Mouse (Mus musculus): ENCODE results near the gene Pdia3. TPM values are rescaled to one million over a fixed set of nuclear protein-coding genes. Genes with fewer than 3 reads are reported as not detected.

The Pdia3 gene
- polyA plus RNA-seq, 1 experiment from 2014 or later = 518 TPM

DNA sequence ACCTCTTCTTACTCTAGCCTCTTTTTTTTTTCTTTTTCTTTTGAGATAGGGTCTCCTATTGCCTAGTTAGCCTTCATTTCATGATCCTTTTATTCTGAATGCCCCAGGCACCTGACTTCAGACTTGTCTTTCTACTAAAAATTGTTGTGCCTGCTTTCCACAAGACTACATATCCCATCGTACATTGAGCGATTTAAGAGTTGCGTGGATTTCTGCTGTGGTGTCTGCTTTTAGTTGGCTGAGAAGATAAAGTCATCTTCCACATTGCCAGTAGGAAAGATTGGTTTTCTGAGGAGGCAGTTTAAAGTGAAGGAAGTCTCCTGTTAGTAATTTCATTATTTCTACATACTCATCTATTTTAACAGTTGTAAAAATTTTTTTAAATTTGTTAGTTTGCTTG lies 2.0 kb downstream of the Pdia3 start:
- Histone ChIP-seq H3K36me3 (peaks cover 18% of the 10 kb centered on the region; the same call in 1 of the 2 replicates), H3K4me3 (peak overlapping the region; percentile 97; the same call in 1 of the 2 replicates), H3K9me3 (no peaks in the 10 kb centered on the region), H3K27ac (no peak overlapping the region), H3K27me3 (replicated peaks) (no peaks in the 10 kb centered on the region), H3K4me1 (peaks cover 22% of the 10 kb centered on the region), H3K4me2 (replicated peaks) (peak overlapping the region; percentile 71), H3K9ac (peak overlapping the region; percentile 98; the same call in 1 of the 2 replicates)
- WGBS = 90% methylated on average over 3 of the region's 3 CpGs
- ATAC-seq (ENCODE audit: low FRiP score, low read depth) = no peak

DNA sequence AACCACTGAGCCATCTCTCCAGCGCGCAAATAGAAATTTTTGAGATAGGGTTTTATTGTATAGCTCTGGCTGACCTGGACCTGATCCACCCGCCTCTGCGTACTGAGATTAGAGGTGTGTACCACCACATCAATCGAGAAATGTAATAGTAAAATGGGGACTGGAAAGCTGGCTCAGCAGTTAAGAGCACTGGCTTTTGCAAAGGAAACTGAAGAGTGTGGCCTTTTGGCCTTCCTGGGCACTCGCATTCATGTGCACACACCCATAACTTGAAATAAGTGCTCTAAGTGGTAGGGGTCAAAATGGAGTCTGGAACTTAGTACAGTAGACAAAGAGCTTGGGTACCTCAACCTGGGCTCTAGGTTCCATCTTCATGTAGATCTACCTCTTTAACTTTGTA lies 2.8 kb downstream of the Pdia3 start:
- Histone ChIP-seq H3K4me1 (peaks cover 22% of the 10 kb centered on the region), H3K4me3 (no peak overlapping the region), H3K27ac (no peak overlapping the region), H3K4me2 (replicated peaks) (peak overlapping the region; percentile 71; the same call in 1 of the 2 replicates), H3K9ac (no peak overlapping the region), H3K9me3 (no peaks in the 10 kb centered on the region), H3K27me3 (replicated peaks) (no peaks in the 10 kb centered on the region), H3K36me3 (peaks cover 19% of the 10 kb centered on the region; the same call in 1 of the 2 replicates)
- no peak for ATAC-seq (ENCODE audit: low FRiP score, low read depth)
- WGBS = 95% methylated on average over 6 of the region's 6 CpGs

GRCm38 (mm10) chr2:121418476-121418875 lies 4.9 kb downstream of the Pdia3 start:
- H3K4me1 ChIP-seq = peaks cover 22% of the 10 kb centered on the region
- no peak overlapping the region for H3K9ac ChIP-seq
- no peak for ATAC-seq (ENCODE audit: low FRiP score, low read depth)
- H3K27ac ChIP-seq = no peak overlapping the region
- peaks cover 34% of the 10 kb centered on the region for H3K36me3 ChIP-seq
- H3K27me3 ChIP-seq (replicated peaks) = no peaks in the 10 kb centered on the region
- H3K9me3 ChIP-seq = no peaks in the 10 kb centered on the region
- H3K4me3 ChIP-seq = no peak overlapping the region
- no peak overlapping the region for H3K4me2 ChIP-seq (replicated peaks)
- WGBS = 94% methylated on average over 3 of the region's 3 CpGs

GRCm38 (mm10) chr2:121423166-121423565 lies 9.6 kb downstream of the Pdia3 start:
- no peak overlapping the region for H3K4me2 ChIP-seq (replicated peaks)
- peaks cover 60% of the 10 kb centered on the region for H3K36me3 ChIP-seq
- H3K9ac ChIP-seq = no peak overlapping the region
- H3K9me3 ChIP-seq = no peaks in the 10 kb centered on the region
- no peak overlapping the region for H3K4me3 ChIP-seq
- no peak for ATAC-seq (ENCODE audit: low FRiP score, low read depth)
- no peak overlapping the region for H3K27ac ChIP-seq
- no peaks in the 10 kb centered on the region for H3K4me1 ChIP-seq
- H3K27me3 ChIP-seq (replicated peaks) = no peaks in the 10 kb centered on the region
- 98% methylated on average over 2 of the region's 2 CpGs for WGBS

- Histone ChIP-seq H3K4me3 (no peak overlapping the region), H3K27me3 (replicated peaks) (no peaks in the 10 kb centered on the region), H3K36me3 (peaks cover 77% of the 10 kb centered on the region), H3K9me3 (no peaks in the 10 kb centered on the region), H3K27ac (no peak overlapping the region), H3K4me2 (replicated peaks) (no peak overlapping the region), H3K9ac (no peak overlapping the region), H3K4me1 (no peaks in the 10 kb centered on the region)
- no peak for ATAC-seq (ENCODE audit: low FRiP score, low read depth)
- WGBS = 89% methylated on average over 2 of the region's 2 CpGs
Observed at GRCm38 (mm10) chr2:121425890-121426289, 12.3 kb downstream of the Pdia3 start.

- no peak overlapping the region for H3K9ac ChIP-seq
- no peaks in the 10 kb centered on the region for H3K4me1 ChIP-seq
- H3K4me3 ChIP-seq = no peak overlapping the region
- H3K27ac ChIP-seq = no peak overlapping the region
- 95% methylated on average over 1 of the region's 1 CpGs for WGBS
- no peaks in the 10 kb centered on the region for H3K9me3 ChIP-seq
- H3K4me2 ChIP-seq (replicated peaks) = no peak overlapping the region
- peaks cover 94% of the 10 kb centered on the region for H3K36me3 ChIP-seq
- no peak for ATAC-seq (ENCODE audit: low FRiP score, low read depth)
- no peaks in the 10 kb centered on the region for H3K27me3 ChIP-seq (replicated peaks)
Observed at GRCm38 (mm10) chr2:121434854-121435253, 21.3 kb downstream of the Pdia3 start.

DNA sequence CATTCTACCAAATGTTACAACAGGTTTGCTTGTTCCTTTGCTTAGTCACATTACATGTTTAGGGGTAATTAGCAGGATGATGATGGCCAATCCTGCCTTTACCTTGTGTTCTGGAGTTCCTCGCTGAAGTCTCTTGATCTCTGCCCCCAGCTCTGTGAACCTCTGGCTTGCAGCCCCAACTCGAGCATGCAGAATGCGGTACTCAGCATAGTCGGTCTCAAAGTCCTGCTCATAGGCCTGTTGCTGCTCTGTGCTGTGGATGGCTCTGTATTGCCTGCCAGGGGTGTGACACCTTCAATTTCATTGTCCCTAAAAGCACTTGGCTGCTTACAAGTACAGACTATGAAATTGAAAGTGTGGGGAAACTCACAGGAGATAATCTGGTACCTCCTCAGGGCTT lies 26.2 kb downstream of the Pdia3 start:
- Histone ChIP-seq H3K27ac (no peak overlapping the region), H3K36me3 (peaks cover 50% of the 10 kb centered on the region), H3K9ac (no peak overlapping the region), H3K9me3 (no peaks in the 10 kb centered on the region), H3K27me3 (replicated peaks) (peaks cover 21% of the 10 kb centered on the region), H3K4me1 (peaks cover 17% of the 10 kb centered on the region), H3K4me2 (replicated peaks) (no peak overlapping the region), H3K4me3 (no peak overlapping the region)
- WGBS = 75% methylated on average over 4 of the region's 4 CpGs
- ATAC-seq (ENCODE audit: low FRiP score, low read depth) = no peak

GRCm38 (mm10) chr2:121440834-121441605 lies 27.4 kb downstream of the Pdia3 start:
- ATAC-seq (ENCODE audit: low FRiP score, low read depth) = no peak
- Histone ChIP-seq H3K27me3 (replicated peaks) (peaks cover 21% of the 10 kb centered on the region), H3K4me2 (replicated peaks) (no peak overlapping the region), H3K9me3 (no peaks in the 10 kb centered on the region), H3K36me3 (peaks cover 38% of the 10 kb centered on the region), H3K4me1 (peaks cover 17% of the 10 kb centered on the region), H3K9ac (no peak overlapping the region), H3K4me3 (no peak overlapping the region), H3K27ac (no peak overlapping the region)
- 57% methylated on average over 5 of the region's 5 CpGs for WGBS

- Histone ChIP-seq H3K4me1 (peaks cover 17% of the 10 kb centered on the region), H3K4me2 (replicated peaks) (peak overlapping the region; percentile 62), H3K36me3 (peaks cover 33% of the 10 kb centered on the region), H3K9ac (0 out of 2 replicates have a peak overlapping the region, but pooled peaks have one; percentile 41), H3K4me3 (peak overlapping the region; percentile 30; the same call in 1 of the 2 replicates), H3K27me3 (replicated peaks) (peaks cover 21% of the 10 kb centered on the region), H3K27ac (no peak overlapping the region), H3K9me3 (no peaks in the 10 kb centered on the region)
- ATAC-seq (ENCODE audit: low FRiP score, low read depth) = no peak
- WGBS = 7% methylated on average over 11 of the region's 11 CpGs
Observed at GRCm38 (mm10) chr2:121441800-121442199, 28.2 kb downstream of the Pdia3 start.

DNA sequence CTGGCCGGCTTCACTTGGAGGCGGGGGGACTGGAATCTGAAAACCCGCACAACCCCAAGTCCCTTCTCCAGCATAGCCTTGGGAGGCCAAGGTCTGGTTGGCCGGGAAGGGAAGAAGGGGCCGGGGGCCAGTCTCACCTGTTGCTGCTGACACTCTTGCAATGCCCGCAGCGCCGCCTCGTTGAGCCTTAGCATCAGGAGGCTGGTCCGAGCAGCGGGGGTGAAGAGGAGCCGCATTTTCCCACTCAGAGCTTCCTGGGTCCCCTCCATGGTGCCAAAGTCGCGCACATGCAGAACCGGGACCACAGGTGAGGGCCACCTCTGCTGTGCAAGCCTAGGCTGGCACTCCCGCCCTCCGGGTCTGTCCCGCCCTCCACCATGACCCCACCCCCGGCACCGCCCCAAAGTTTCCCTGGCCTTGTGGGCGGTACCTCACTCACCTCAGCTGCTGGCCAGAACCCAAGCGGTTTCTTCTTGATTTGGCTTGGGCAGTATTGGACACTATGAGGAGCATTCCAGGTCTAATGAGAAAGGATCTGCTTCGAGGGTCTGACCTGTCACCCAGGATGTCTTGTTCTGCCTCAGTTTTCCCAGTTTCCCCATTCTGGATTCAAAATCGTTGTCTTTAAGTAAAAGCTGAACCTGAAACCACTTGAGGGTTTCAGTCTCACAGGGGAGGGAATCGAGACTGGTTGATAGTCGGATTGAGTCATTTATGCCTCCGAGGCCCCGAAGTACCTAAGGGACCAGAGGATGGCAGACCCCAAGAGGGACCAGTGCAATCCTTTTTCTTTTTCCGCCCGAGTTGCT lies 28.9 kb downstream of the Pdia3 start:
- ATAC-seq (ENCODE audit: low FRiP score, low read depth) = no peak
- Histone ChIP-seq H3K27ac (no peak overlapping the region), H3K4me1 (peaks cover 17% of the 10 kb centered on the region), H3K4me2 (replicated peaks) (peak overlapping the region; percentile 62), H3K9me3 (no peaks in the 10 kb centered on the region), H3K4me3 (peak overlapping the region; percentile 30), H3K36me3 (peaks cover 27% of the 10 kb centered on the region), H3K27me3 (replicated peaks) (peaks cover 21% of the 10 kb centered on the region), H3K9ac (0 out of 2 replicates have a peak overlapping the region, but pooled peaks have one; percentile 41)
- WGBS = under 1% methylated on average over 30 of the region's 30 CpGs

DNA sequence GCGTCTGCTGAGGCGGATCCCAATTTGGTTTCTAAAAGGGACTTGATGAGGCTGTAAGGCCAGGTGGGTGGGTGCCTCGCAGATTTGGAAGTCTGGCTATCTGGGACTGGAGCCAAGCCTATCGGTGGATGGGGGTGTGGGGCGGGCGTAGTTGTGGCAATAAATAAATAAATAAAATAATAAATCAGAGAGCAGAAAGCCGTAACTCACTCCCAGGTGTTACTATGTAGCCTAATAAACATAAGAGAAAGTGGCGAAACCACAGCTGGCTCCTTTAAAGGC lies 29.4 kb downstream of the Pdia3 start:
- no peak for ATAC-seq (ENCODE audit: low FRiP score, low read depth)
- H3K4me2 ChIP-seq (replicated peaks) = peak overlapping the region; percentile 62
- H3K36me3 ChIP-seq = peaks cover 21% of the 10 kb centered on the region
- H3K9ac ChIP-seq = no peak overlapping the region
- peaks cover 21% of the 10 kb centered on the region for H3K27me3 ChIP-seq (replicated peaks)
- 7% methylated on average over 8 of the region's 8 CpGs for WGBS
- no peak overlapping the region for H3K4me3 ChIP-seq
- no peak overlapping the region for H3K27ac ChIP-seq
- peaks cover 17% of the 10 kb centered on the region for H3K4me1 ChIP-seq
- no peaks in the 10 kb centered on the region for H3K9me3 ChIP-seq

DNA sequence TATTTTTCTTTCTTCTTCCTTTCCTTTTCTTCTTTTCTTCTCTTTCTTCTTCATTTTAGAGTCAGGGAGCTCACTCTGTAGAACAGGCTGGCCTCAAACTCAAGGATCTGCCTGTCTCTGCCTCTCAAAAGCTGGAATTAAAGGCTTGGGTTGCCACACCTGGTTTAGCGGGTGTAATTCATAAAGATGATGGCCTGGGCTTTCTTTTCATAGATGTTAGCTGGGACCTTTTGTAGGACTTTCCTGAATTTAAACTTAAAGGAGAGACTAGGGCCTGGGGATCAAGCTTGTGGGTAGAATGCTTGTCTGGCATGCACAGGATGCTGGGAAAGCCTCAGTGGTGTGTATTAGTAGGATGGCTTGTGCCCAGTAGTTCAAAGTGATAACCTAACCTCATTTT lies 30.6 kb downstream of the Pdia3 start, which contains the start of gene Ell3:
Gene Ell3, minus strand, starts transcription at position 101 of the 400 bp plus-strand sequence.
- no peak for ATAC-seq (ENCODE audit: low FRiP score, low read depth)
- no peak within 1 kb of the TSS for H3K9ac ChIP-seq
- no peak within 1 kb of the TSS for H3K4me3 ChIP-seq
- peaks cover 9% of the 10 kb centered on the region for H3K36me3 ChIP-seq
- H3K27me3 ChIP-seq (replicated peaks) = peaks cover 21% of the 10 kb centered on the region
- H3K27ac ChIP-seq = no peak within 1 kb of the TSS
- peak within 1 kb of the TSS; percentile 62 for H3K4me2 ChIP-seq (replicated peaks)
- H3K4me1 ChIP-seq = peaks cover 19% of the 10 kb centered on the region
- WGBS = 92% methylated on average over 1 of the region's 1 CpGs
- no peaks in the 10 kb centered on the region for H3K9me3 ChIP-seq
